Mouse (Mus musculus) heart, embryonic 13.5 days (tissue): ENCODE measurements around the gene Bet1l. TPM values are rescaled to one million over a fixed set of nuclear protein-coding genes. Genes with fewer than 3 reads are reported as not detected.

Source experiments
- ATAC-seq: fragments of 200-750 bp; cut with Nextera tagmentation; 2 replicates; pipeline ENCODE4 v1.8.0; 2017; ENCODE audit warnings: moderate TSS enrichment; ENCODE audit not compliant: insufficient number of reproducible peaks, low FRiP score, low TSS enrichment; ENCODE audit errors: extremely low read depth
- H3K27ac ChIP-seq: fragments of 300-500 bp; sonication (generic); replicated peaks from 2 replicates; pipeline ENCODE4 v1.5.1; 2015; ENCODE audit warnings: moderate library complexity, mild to moderate bottlenecking, inconsistent platforms
- H3K27me3 ChIP-seq: fragments of 300-500 bp; sonication (generic); replicated peaks from 2 replicates; pipeline ENCODE4 v1.6.1; 2015; ENCODE audit warnings: mild to moderate bottlenecking, inconsistent platforms
- H3K36me3 ChIP-seq: fragments of 300-500 bp; sonication (generic); 2 replicates; pipeline ENCODE4 v1.6.1; 2015; ENCODE audit warnings: mild to moderate bottlenecking, inconsistent platforms
- H3K4me1 ChIP-seq: fragments of 300-500 bp; sonication (generic); 2 replicates; pipeline ENCODE4 v1.6.1; 2015; ENCODE audit warnings: inconsistent platforms
- H3K4me2 ChIP-seq: fragments of 300-500 bp; sonication (generic); 2 replicates; pipeline ENCODE4 v1.6.1; 2015; ENCODE audit warnings: inconsistent platforms, mild to moderate bottlenecking, moderate library complexity
- H3K4me3 ChIP-seq: fragments of 300-500 bp; sonication (generic); 2 replicates; pipeline ENCODE4 v1.5.1; 2015; ENCODE audit warnings: moderate library complexity, mild to moderate bottlenecking, inconsistent platforms
- H3K9ac ChIP-seq: fragments of 300-500 bp; sonication (generic); 2 replicates; pipeline ENCODE4 v1.6.1; 2015; ENCODE audit warnings: inconsistent platforms, mild to moderate bottlenecking, moderate library complexity
- H3K9me3 ChIP-seq: fragments of 300-500 bp; sonication (generic); 2 replicates; pipeline ENCODE4 v1.6.1; 2016; ENCODE audit warnings: inconsistent platforms
- WGBS: fragments of 180-500 bp; shearing (Covaris S2); methylation state at CpG from one replicate; pipeline ENCODE4 v1.1.7; 2015; ENCODE audit warnings: mixed read lengths; 5-methylcytosine and 5-hydroxymethylcytosine counted together
- polyA plus RNA-seq: library from polyadenylated mRNA; unstranded; fragments of >200 nt; fragmentation: Nextera tagmentation; extraction: Ambion mirVana; gene quantifications from 2 replicates; pipeline ENCODE4 v1.2.1, GENCODE M21; 2015

Gene Bet1l
- polyA plus RNA-seq, 1 experiment from 2014 or later, result 28.6 TPM

- Histone ChIP-seq H3K4me3 (no peak overlapping the region), H3K36me3 (no peaks in the 10 kb centered on the region), H3K27me3 (peaks cover 28% of the 10 kb centered on the region), H3K9ac (no peak overlapping the region), H3K9me3 (no peaks in the 10 kb centered on the region), H3K27ac (no peak overlapping the region), H3K4me2 (no peak overlapping the region), H3K4me1 (no peaks in the 10 kb centered on the region)
- WGBS, result 90% methylated on average over 4 of the region's 4 CpGs
- no peak for ATAC-seq
Measured at GRCm38 (mm10) chr7:140822731-140823130, 34.6 kb downstream of the Bet1l start.

- Histone ChIP-seq H3K27me3 (peaks cover 25% of the 10 kb centered on the region), H3K4me1 (no peaks in the 10 kb centered on the region), H3K9ac (peak within 1 kb of the TSS; percentile 74), H3K4me3 (peak within 1 kb of the TSS; percentile 61), H3K36me3 (no peaks in the 10 kb centered on the region), H3K4me2 (peak within 1 kb of the TSS; percentile 83), H3K27ac (no peak within 1 kb of the TSS), H3K9me3 (no peaks in the 10 kb centered on the region)
- no peak for ATAC-seq
- 2% methylated on average over 21 of the region's 21 CpGs for WGBS
Measured at GRCm38 (mm10) chr7:140821653-140822329, 35.6 kb downstream of the Bet1l start, which contains the start of gene Zfp941. Gene Zfp941, minus strand, starts transcription at chr7:140822178.

GRCm38 (mm10) chr7:140821305-140821652 is 36.1 kb downstream of the Bet1l start:
- 0 out of 2 replicates have a peak overlapping the region, but pooled peaks have one; percentile 74 for H3K9ac ChIP-seq
- peak overlapping the region; percentile 61 for H3K4me3 ChIP-seq
- no peaks in the 10 kb centered on the region for H3K4me1 ChIP-seq
- 48% methylated on average over 5 of the region's 5 CpGs for WGBS
- peak overlapping the region; percentile 83 for H3K4me2 ChIP-seq
- H3K36me3 ChIP-seq, result no peaks in the 10 kb centered on the region
- H3K27me3 ChIP-seq, result peaks cover 20% of the 10 kb centered on the region
- no peaks in the 10 kb centered on the region for H3K9me3 ChIP-seq
- ATAC-seq, result no peak
- H3K27ac ChIP-seq, result no peak overlapping the region

- Histone ChIP-seq H3K36me3 (no peaks in the 10 kb centered on the region), H3K27ac (no peak overlapping the region), H3K4me2 (no peak overlapping the region), H3K9ac (no peak overlapping the region), H3K4me1 (no peaks in the 10 kb centered on the region), H3K9me3 (no peaks in the 10 kb centered on the region), H3K27me3 (peaks cover 9% of the 10 kb centered on the region; the same call in 1 of the 2 replicates), H3K4me3 (no peak overlapping the region)
- no peak for ATAC-seq
- 60% methylated on average over 4 of the region's 4 CpGs for WGBS
Measured at GRCm38 (mm10) chr7:140820173-140820572, 37.2 kb downstream of the Bet1l start.

GRCm38 (mm10) chr7:140812850-140813249 is 44.5 kb downstream of the Bet1l start:
- Histone ChIP-seq H3K4me1 (no peaks in the 10 kb centered on the region), H3K27me3 (no peaks in the 10 kb centered on the region), H3K4me2 (no peak overlapping the region), H3K27ac (no peak overlapping the region), H3K9me3 (no peaks in the 10 kb centered on the region), H3K9ac (no peak overlapping the region), H3K4me3 (no peak overlapping the region), H3K36me3 (peaks cover 27% of the 10 kb centered on the region)
- ATAC-seq, result no peak
- 83% methylated on average over 12 of the region's 12 CpGs for WGBS

- 84% methylated on average over 13 of the region's 13 CpGs for WGBS
- H3K36me3 ChIP-seq, result peaks cover 27% of the 10 kb centered on the region
- H3K4me2 ChIP-seq, result no peak overlapping the region
- H3K27ac ChIP-seq, result no peak overlapping the region
- H3K9me3 ChIP-seq, result no peaks in the 10 kb centered on the region
- no peaks in the 10 kb centered on the region for H3K4me1 ChIP-seq
- no peak overlapping the region for H3K4me3 ChIP-seq
- no peaks in the 10 kb centered on the region for H3K27me3 ChIP-seq
- no peak for ATAC-seq
- H3K9ac ChIP-seq, result no peak overlapping the region
Measured at GRCm38 (mm10) chr7:140811714-140812113, 45.7 kb downstream of the Bet1l start.

GRCm38 (mm10) chr7:140810496-140810895 is 46.9 kb downstream of the Bet1l start:
- no peak for ATAC-seq
- Histone ChIP-seq H3K4me1 (no peaks in the 10 kb centered on the region), H3K27me3 (no peaks in the 10 kb centered on the region), H3K27ac (no peak overlapping the region), H3K9me3 (no peaks in the 10 kb centered on the region), H3K4me2 (no peak overlapping the region), H3K36me3 (peaks cover 27% of the 10 kb centered on the region), H3K4me3 (no peak overlapping the region), H3K9ac (no peak overlapping the region)
- WGBS, result 80% methylated on average over 6 of the region's 6 CpGs

- Histone ChIP-seq H3K9ac (no peak overlapping the region), H3K4me3 (no peak overlapping the region), H3K9me3 (no peaks in the 10 kb centered on the region), H3K27me3 (no peaks in the 10 kb centered on the region), H3K27ac (no peak overlapping the region), H3K4me2 (no peak overlapping the region), H3K36me3 (0 out of 2 replicates have a peak, but pooled peaks cover 3% of the 10 kb centered on the region), H3K4me1 (no peaks in the 10 kb centered on the region)
- ATAC-seq, result no peak
- WGBS, result 10% methylated on average over 1 of the region's 1 CpGs
Measured at GRCm38 (mm10) chr7:140805704-140806103, 51.7 kb downstream of the Bet1l start.

Other genes starting within 250 kb of the Bet1l start
- gene Olfr61, start 228.6 kb downstream of the Bet1l start, polyA plus RNA-seq, result not detected in 2 replicates
- not detected in 2 replicates for gene Olfr53, start 211.1 kb downstream of the Bet1l start, polyA plus RNA-seq
- gene Olfr539, start 197.6 kb downstream of the Bet1l start, polyA plus RNA-seq, result not detected in 2 replicates
- gene Olfr45, start 175.6 kb downstream of the Bet1l start, polyA plus RNA-seq, result not detected in 2 replicates
- gene Olfr541, start 160.3 kb downstream of the Bet1l start, polyA plus RNA-seq, result not detected in 2 replicates
- gene Cyp2e1, start 93.8 kb downstream of the Bet1l start, polyA plus RNA-seq, result not detected in 2 replicates
- gene Syce1, start 69.7 kb downstream of the Bet1l start, polyA plus RNA-seq, result 0.23 and 0.29 TPM in 2 replicates
- gene Zfp941, start 35.4 kb downstream of the Bet1l start, polyA plus RNA-seq, result 0.66 and 0.90 TPM in 2 replicates
- gene Urah, start 22.6 kb downstream of the Bet1l start, polyA plus RNA-seq, result 0.24 and 0.90 TPM in 2 replicates
- not detected in 2 replicates for gene Scgb1c1, start 12.0 kb downstream of the Bet1l start, polyA plus RNA-seq
- gene Odf3, start 9.8 kb downstream of the Bet1l start, polyA plus RNA-seq, result 0.09 TPM in 1 of 2 replicates, not detected in the other
- not detected in 2 replicates for gene Gm45785, start 1.2 kb downstream of the Bet1l start, polyA plus RNA-seq
- gene Ric8a, start 620 bp downstream of the Bet1l start, polyA plus RNA-seq, result 40.1 and 46.2 TPM in 2 replicates
- gene Psmd13, start 24.4 kb upstream of the Bet1l start, polyA plus RNA-seq, result 164 and 190 TPM in 2 replicates
- gene Sirt3, start 24.7 kb upstream of the Bet1l start, polyA plus RNA-seq, result 40.7 and 48.7 TPM in 2 replicates
- 142 and 148 TPM in 2 replicates for gene Cox8b, start 42.9 kb upstream of the Bet1l start, polyA plus RNA-seq
- gene Nlrp6, start 63.3 kb upstream of the Bet1l start, polyA plus RNA-seq, result 0.05 and 0.20 TPM in 2 replicates
- 13.1 and 13.8 TPM in 2 replicates for gene Pgghg, start 83.8 kb upstream of the Bet1l start, polyA plus RNA-seq
- 1.2 TPM in 2 replicates for gene Ifitm5, start 92.7 kb upstream of the Bet1l start, polyA plus RNA-seq
- not detected in 2 replicates for gene Gm45717, start 98.4 kb upstream of the Bet1l start, polyA plus RNA-seq
- 505 and 535 TPM in 2 replicates for gene Ifitm2, start 98.4 kb upstream of the Bet1l start, polyA plus RNA-seq
- 9.7 and 15.9 TPM in 2 replicates for gene Ifitm1, start 109.6 kb upstream of the Bet1l start, polyA plus RNA-seq
- 73.2 and 78.1 TPM in 2 replicates for gene Ifitm3, start 153.2 kb upstream of the Bet1l start, polyA plus RNA-seq
- gene Ifitm6, start 160.3 kb upstream of the Bet1l start, polyA plus RNA-seq, result 0.24 and 0.31 TPM in 2 replicates
- gene Gm17387, start 171.6 kb upstream of the Bet1l start, polyA plus RNA-seq, result not detected in 2 replicates
- gene B4galnt4, start 203.5 kb upstream of the Bet1l start, polyA plus RNA-seq, result 1.6 and 2.7 TPM in 2 replicates
- gene Pkp3, start 220.6 kb upstream of the Bet1l start, polyA plus RNA-seq, result 0.31 and 0.72 TPM in 2 replicates
- gene Sigirr, start 243.0 kb upstream of the Bet1l start, polyA plus RNA-seq, result 3.4 and 3.5 TPM in 2 replicates